Mouse (Mus musculus): Measurements from ENCODE around the gene Vps37c. TPM values are rescaled to one million over a fixed set of nuclear protein-coding genes. Genes with fewer than 3 reads are reported as not detected.

The Vps37c gene
- polyA plus RNA-seq, 1 experiment from 2014 or later = 21.9 TPM

GRCm38 (mm10) chr19:10712646-10713045, 24.1 kb downstream of the Vps37c start:
- H3K36me3 ChIP-seq (ENCODE audit: control insufficient read depth, insufficient read depth, low read length) = peaks cover 17% of the 10 kb centered on the region
- 91% methylated on average over 12 of the region's 12 CpGs for WGBS (ENCODE audit: insufficient replicate concordance)
- H3K9me3 ChIP-seq (replicated peaks; ENCODE audit: control insufficient read depth, low read length) = no peaks in the 10 kb centered on the region

GRCm38 (mm10) chr19:10713551-10713950, 25.0 kb downstream of the Vps37c start:
- H3K4me3 ChIP-seq (ENCODE audit: low read depth, low read length) = no peak overlapping the region
- H3K27me3 ChIP-seq (ENCODE audit: control insufficient read depth, insufficient read depth, low read length) = no peaks in the 10 kb centered on the region
- H3K9me3 ChIP-seq (replicated peaks; ENCODE audit: control insufficient read depth, low read length) = no peaks in the 10 kb centered on the region
- H3K4me1 ChIP-seq (ENCODE audit: control insufficient read depth, insufficient read depth, low read length) = peaks cover 17% of the 10 kb centered on the region
- no peak overlapping the region for H3K4me2 ChIP-seq
- no peak overlapping the region for H3K9ac ChIP-seq (ENCODE audit: low read depth, low read length)
- no peak overlapping the region for H3K27ac ChIP-seq (ENCODE audit: low read depth, low read length)
- ATAC-seq (replicated peaks; ENCODE audit: insufficient number of reproducible peaks, low FRiP score, low TSS enrichment) = no peak
- WGBS (ENCODE audit: insufficient replicate concordance) = 87% methylated on average over 10 of the region's 10 CpGs
- H3K36me3 ChIP-seq (ENCODE audit: control insufficient read depth, insufficient read depth, low read length) = peaks cover 17% of the 10 kb centered on the region

More at GRCm38 (mm10) chr19:10712646-10713045, 24.1 kb downstream of the Vps37c start:
- H3K9ac ChIP-seq (ENCODE audit: low read depth, low read length) = no peak overlapping the region
- no peaks in the 10 kb centered on the region for H3K27me3 ChIP-seq (ENCODE audit: control insufficient read depth, insufficient read depth, low read length)
- peaks cover 12% of the 10 kb centered on the region; the same call in 1 of the 2 replicates for H3K4me1 ChIP-seq (ENCODE audit: control insufficient read depth, insufficient read depth, low read length)
- H3K4me2 ChIP-seq = no peak overlapping the region
- ATAC-seq (replicated peaks; ENCODE audit: insufficient number of reproducible peaks, low FRiP score, low TSS enrichment) = no peak
- H3K27ac ChIP-seq (ENCODE audit: low read depth, low read length) = no peak overlapping the region; the same call in 1 of the 2 replicates
- no peak overlapping the region for H3K4me3 ChIP-seq (ENCODE audit: low read depth, low read length)

- Histone ChIP-seq H3K9me3 (replicated peaks; ENCODE audit: control insufficient read depth, low read length) (no peaks in the 10 kb centered on the region), H3K9ac (ENCODE audit: low read depth, low read length) (no peak overlapping the region), H3K4me1 (ENCODE audit: control insufficient read depth, insufficient read depth, low read length) (peaks cover 13% of the 10 kb centered on the region), H3K27ac (ENCODE audit: low read depth, low read length) (no peak overlapping the region), H3K4me3 (ENCODE audit: low read depth, low read length) (no peak overlapping the region), H3K36me3 (ENCODE audit: control insufficient read depth, insufficient read depth, low read length) (peaks cover 17% of the 10 kb centered on the region), H3K27me3 (ENCODE audit: control insufficient read depth, insufficient read depth, low read length) (no peaks in the 10 kb centered on the region), H3K4me2 (no peak overlapping the region)
- ATAC-seq (replicated peaks; ENCODE audit: insufficient number of reproducible peaks, low FRiP score, low TSS enrichment) = no peak
- WGBS (ENCODE audit: insufficient replicate concordance) = 81% methylated on average over 6 of the region's 6 CpGs
These were observed 25.6 kb downstream of the Vps37c start for GRCm38 (mm10) chr19:10714168-10714567.

- H3K9me3 ChIP-seq (replicated peaks; ENCODE audit: control insufficient read depth, low read length) = no peaks in the 10 kb centered on the region
- H3K4me1 ChIP-seq (ENCODE audit: control insufficient read depth, insufficient read depth, low read length) = peaks cover 10% of the 10 kb centered on the region
- no peak for ATAC-seq (replicated peaks; ENCODE audit: insufficient number of reproducible peaks, low FRiP score, low TSS enrichment)
- H3K4me3 ChIP-seq (ENCODE audit: low read depth, low read length) = no peak overlapping the region
- no peak overlapping the region for H3K27ac ChIP-seq (ENCODE audit: low read depth, low read length)
- H3K27me3 ChIP-seq (ENCODE audit: control insufficient read depth, insufficient read depth, low read length) = no peaks in the 10 kb centered on the region
- 48% methylated on average over 4 of the region's 4 CpGs for WGBS (ENCODE audit: insufficient replicate concordance)
- no peak overlapping the region for H3K4me2 ChIP-seq
- H3K9ac ChIP-seq (ENCODE audit: low read depth, low read length) = no peak overlapping the region
- peaks cover 15% of the 10 kb centered on the region for H3K36me3 ChIP-seq (ENCODE audit: control insufficient read depth, insufficient read depth, low read length)
These were observed 26.3 kb downstream of the Vps37c start for GRCm38 (mm10) chr19:10714682-10715475.

- Histone ChIP-seq H3K4me2 (no peak overlapping the region), H3K27ac (ENCODE audit: low read depth, low read length) (no peak overlapping the region), H3K9ac (ENCODE audit: low read depth, low read length) (no peak overlapping the region), H3K4me1 (ENCODE audit: control insufficient read depth, insufficient read depth, low read length) (peaks cover 15% of the 10 kb centered on the region), H3K9me3 (replicated peaks; ENCODE audit: control insufficient read depth, low read length) (no peaks in the 10 kb centered on the region), H3K27me3 (ENCODE audit: control insufficient read depth, insufficient read depth, low read length) (no peaks in the 10 kb centered on the region), H3K4me3 (ENCODE audit: low read depth, low read length) (no peak overlapping the region), H3K36me3 (ENCODE audit: control insufficient read depth, insufficient read depth, low read length) (peaks cover 15% of the 10 kb centered on the region)
- 86% methylated on average over 6 of the region's 6 CpGs for WGBS (ENCODE audit: insufficient replicate concordance)
- ATAC-seq (replicated peaks; ENCODE audit: insufficient number of reproducible peaks, low FRiP score, low TSS enrichment) = no peak
These were observed 26.9 kb downstream of the Vps37c start for GRCm38 (mm10) chr19:10715476-10715875.

GRCm38 (mm10) chr19:10718251-10718775, 29.8 kb downstream of the Vps37c start:
- Histone ChIP-seq H3K27me3 (ENCODE audit: control insufficient read depth, insufficient read depth, low read length) (no peaks in the 10 kb centered on the region), H3K9me3 (replicated peaks; ENCODE audit: control insufficient read depth, low read length) (no peaks in the 10 kb centered on the region), H3K9ac (ENCODE audit: low read depth, low read length) (no peak overlapping the region), H3K4me3 (ENCODE audit: low read depth, low read length) (no peak overlapping the region), H3K4me1 (ENCODE audit: control insufficient read depth, insufficient read depth, low read length) (peaks cover 17% of the 10 kb centered on the region), H3K36me3 (ENCODE audit: control insufficient read depth, insufficient read depth, low read length) (no peaks in the 10 kb centered on the region), H3K27ac (ENCODE audit: low read depth, low read length) (no peak overlapping the region), H3K4me2 (no peak overlapping the region)
- 55% methylated on average over 7 of the region's 7 CpGs for WGBS (ENCODE audit: insufficient replicate concordance)
- ATAC-seq (replicated peaks; ENCODE audit: insufficient number of reproducible peaks, low FRiP score, low TSS enrichment) = 0 out of 2 replicates have a peak, but pooled peaks have one; percentile 29

GRCm38 (mm10) chr19:10719751-10720150, 31.2 kb downstream of the Vps37c start:
- no peak; the same call in 1 of the 2 replicates for ATAC-seq (replicated peaks; ENCODE audit: insufficient number of reproducible peaks, low FRiP score, low TSS enrichment)
- no peaks in the 10 kb centered on the region for H3K27me3 ChIP-seq (ENCODE audit: control insufficient read depth, insufficient read depth, low read length)
- 40% methylated on average over 2 of the region's 2 CpGs for WGBS (ENCODE audit: insufficient replicate concordance)
- H3K27ac ChIP-seq (ENCODE audit: low read depth, low read length) = no peak overlapping the region
- peak overlapping the region; percentile 29; the same call in 1 of the 2 replicates for H3K4me2 ChIP-seq
- no peak overlapping the region for H3K4me3 ChIP-seq (ENCODE audit: low read depth, low read length)
- peak overlapping the region; percentile 39; the same call in 1 of the 2 replicates for H3K9ac ChIP-seq (ENCODE audit: low read depth, low read length)
- H3K4me1 ChIP-seq (ENCODE audit: control insufficient read depth, insufficient read depth, low read length) = peaks cover 17% of the 10 kb centered on the region
- no peaks in the 10 kb centered on the region for H3K9me3 ChIP-seq (replicated peaks; ENCODE audit: control insufficient read depth, low read length)
- no peaks in the 10 kb centered on the region for H3K36me3 ChIP-seq (ENCODE audit: control insufficient read depth, insufficient read depth, low read length)

- Histone ChIP-seq H3K27me3 (ENCODE audit: control insufficient read depth, insufficient read depth, low read length) (peaks cover 2% of the 10 kb centered on the region; the same call in 1 of the 2 replicates), H3K36me3 (ENCODE audit: control insufficient read depth, insufficient read depth, low read length) (no peaks in the 10 kb centered on the region), H3K27ac (ENCODE audit: low read depth, low read length) (no peak overlapping the region), H3K4me3 (ENCODE audit: low read depth, low read length) (no peak overlapping the region), H3K4me1 (ENCODE audit: control insufficient read depth, insufficient read depth, low read length) (peaks cover 17% of the 10 kb centered on the region), H3K4me2 (no peak overlapping the region), H3K9ac (ENCODE audit: low read depth, low read length) (no peak overlapping the region), H3K9me3 (replicated peaks; ENCODE audit: control insufficient read depth, low read length) (no peaks in the 10 kb centered on the region)
- ATAC-seq (replicated peaks; ENCODE audit: insufficient number of reproducible peaks, low FRiP score, low TSS enrichment) = no peak
- 27% methylated on average over 3 of the region's 3 CpGs for WGBS (ENCODE audit: insufficient replicate concordance)
These were observed 32.0 kb downstream of the Vps37c start for GRCm38 (mm10) chr19:10720524-10720923.
